Mouse (Mus musculus) NIH3T3 (cell line): ENCODE results near the gene Hoxb7.

ENCODE experiments used
- DNase-seq: peaks from one replicate; pipeline ENCODE4 v3.0.0-alpha.2; 2012; ENCODE audit warnings: low read depth

Hoxb7 gene

GRCm38 (mm10) chr11:96284774-96285734 lies 1.4 kb upstream of the Hoxb7 start:
- no peak for DNase-seq

GRCm38 (mm10) chr11:96286739-96287385 lies 439 bp downstream of the Hoxb7 start:
- no peak for DNase-seq

GRCm38 (mm10) chr11:96287411-96287810 lies 988 bp downstream of the Hoxb7 start:
- DNase-seq, result no peak

- DNase-seq, result no peak
These were observed 2.2 kb downstream of the Hoxb7 start for GRCm38 (mm10) chr11:96288455-96289221.

- no peak for DNase-seq
These were observed 2.9 kb downstream of the Hoxb7 start for GRCm38 (mm10) chr11:96289293-96289692.

- no peak for DNase-seq
These were observed 3.4 kb downstream of the Hoxb7 start for GRCm38 (mm10) chr11:96289837-96290236.

- no peak for DNase-seq
These were observed 4.4 kb downstream of the Hoxb7 start for GRCm38 (mm10) chr11:96290705-96291355.

- peak; percentile 17 for DNase-seq
These were observed 5.5 kb downstream of the Hoxb7 start, which contains the start of gene Hoxb6 for GRCm38 (mm10) chr11:96291681-96292564. TSS of gene Hoxb6 (plus strand) at chr11:96292476.

- DNase-seq, result no peak
These were observed 6.3 kb downstream of the Hoxb7 start for GRCm38 (mm10) chr11:96292565-96293301.

- no peak for DNase-seq
These were observed 7.0 kb downstream of the Hoxb7 start for GRCm38 (mm10) chr11:96293302-96293921.

GRCm38 (mm10) chr11:96294245-96295091 lies 8.0 kb downstream of the Hoxb7 start:
- peak; percentile 74 for DNase-seq

GRCm38 (mm10) chr11:96295092-96295835 lies 8.8 kb downstream of the Hoxb7 start:
- no peak for DNase-seq

- no peak for DNase-seq
These were observed 10.6 kb downstream of the Hoxb7 start for GRCm38 (mm10) chr11:96296997-96297396.

- DNase-seq, result no peak
These were observed 11.0 kb downstream of the Hoxb7 start for GRCm38 (mm10) chr11:96297428-96297827.

- DNase-seq, result no peak
These were observed 11.7 kb downstream of the Hoxb7 start for GRCm38 (mm10) chr11:96297968-96298635.

- DNase-seq, result no peak
These were observed 12.7 kb downstream of the Hoxb7 start for GRCm38 (mm10) chr11:96298895-96299667.

- DNase-seq, result no peak
These were observed 13.4 kb downstream of the Hoxb7 start for GRCm38 (mm10) chr11:96299781-96300180.
